Mouse (Mus musculus): ENCODE results near the gene Atxn2l.

GRCm38 (mm10) chr7:126502023-126502741 is 1.1 kb downstream of the Atxn2l start:
- TF ChIP-seq GATA1 (IDR thresholded peaks at IDR 0.05; ENCODE audit: borderline replicate concordance, low read length) (no peak), FLI1 (IDR thresholded peaks at IDR 0.05; ENCODE audit: low read length) (no peak)

Data from megakaryocyte, embryonic 14.5 days (primary cell).